Mouse (Mus musculus): ENCODE results near the gene Cxcl5.

DNA sequence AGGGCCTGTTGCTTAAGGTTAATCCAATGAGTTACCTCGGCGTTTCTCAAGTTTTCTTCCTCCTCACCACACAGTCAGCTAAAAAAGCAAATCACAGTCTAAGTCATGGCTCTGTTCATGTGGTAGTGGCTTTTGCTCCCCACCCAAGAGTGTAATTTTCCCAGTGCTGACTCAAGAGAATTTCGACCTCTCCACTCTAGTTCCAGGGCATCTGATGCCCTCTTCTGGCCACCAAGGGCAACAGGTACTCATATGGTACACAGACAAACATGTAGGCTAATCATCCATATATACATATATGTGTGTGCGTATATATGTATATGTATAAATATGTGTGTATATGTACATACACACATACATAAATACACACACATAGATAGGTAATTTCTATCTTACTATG lies 29.0 kb downstream of the Cxcl5 start:
- TF ChIP-seq CTCF (conservative IDR thresholded peaks at IDR 0.05; ENCODE audit: insufficient read depth, insufficient read length, low read depth, low read length) (peak; percentile 46), POLR2A (IDR thresholded peaks at IDR 0.05; ENCODE audit: low read depth, low read length) (no peak)
